Mouse (Mus musculus): ENCODE results near the gene Bhlhe40. TPM values are rescaled to one million over a fixed set of nuclear protein-coding genes. Genes with fewer than 3 reads are reported as not detected.

Bhlhe40 gene
- polyA plus RNA-seq, 1 experiment from 2014 or later: 3.8 TPM

DNA sequence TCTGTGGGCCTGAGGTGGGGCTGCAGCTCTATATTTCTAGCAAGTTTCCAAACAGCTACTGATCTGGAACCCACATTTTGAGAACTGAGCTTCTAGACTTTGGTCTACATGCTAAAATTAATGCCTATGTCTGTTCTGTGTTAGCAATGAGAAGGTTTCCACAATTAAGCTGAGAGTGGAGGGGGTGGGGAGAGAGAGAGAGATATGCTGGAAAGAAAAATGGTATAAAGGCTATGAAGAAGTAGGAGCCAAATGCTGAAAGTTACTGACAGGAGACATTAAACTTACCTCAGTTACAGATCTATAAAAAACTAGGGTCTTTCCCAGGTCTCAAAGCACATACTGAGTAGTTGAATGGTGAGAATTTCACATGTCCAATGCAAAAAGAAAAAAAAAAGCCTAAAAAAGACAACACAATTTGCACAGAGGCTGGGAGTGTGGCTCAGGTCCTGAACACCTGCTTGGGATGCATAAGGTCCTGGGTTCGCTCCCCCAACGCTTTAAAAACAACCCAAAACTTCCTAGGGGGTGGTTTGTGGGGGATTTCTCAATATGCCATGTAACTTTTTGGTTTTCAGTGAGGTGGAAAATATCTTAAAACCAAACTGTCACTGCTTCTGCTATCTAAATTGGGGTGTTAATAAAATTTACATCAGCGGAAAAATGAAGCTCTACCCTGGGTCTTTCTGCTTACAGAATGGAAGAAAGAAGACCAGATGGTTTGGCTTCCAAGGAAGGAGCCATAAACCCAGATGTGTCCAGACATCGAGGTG is 50.9 kb downstream of the Bhlhe40 start:
- no peak overlapping the region for H3K4me2 ChIP-seq (replicated peaks)
- H3K27me3 ChIP-seq (replicated peaks): 0 out of 2 replicates have a peak, but pooled peaks cover 3% of the 10 kb centered on the region
- no peak for ATAC-seq (ENCODE audit: low FRiP score, low read depth)
- no peak overlapping the region for H3K27ac ChIP-seq
- no peaks in the 10 kb centered on the region for H3K9me3 ChIP-seq
- peaks cover 12% of the 10 kb centered on the region for H3K4me1 ChIP-seq
- no peak overlapping the region for H3K4me3 ChIP-seq
- WGBS: 81% methylated on average over 4 of the region's 4 CpGs
- H3K36me3 ChIP-seq: no peaks in the 10 kb centered on the region
- no peak overlapping the region for H3K9ac ChIP-seq

DNA sequence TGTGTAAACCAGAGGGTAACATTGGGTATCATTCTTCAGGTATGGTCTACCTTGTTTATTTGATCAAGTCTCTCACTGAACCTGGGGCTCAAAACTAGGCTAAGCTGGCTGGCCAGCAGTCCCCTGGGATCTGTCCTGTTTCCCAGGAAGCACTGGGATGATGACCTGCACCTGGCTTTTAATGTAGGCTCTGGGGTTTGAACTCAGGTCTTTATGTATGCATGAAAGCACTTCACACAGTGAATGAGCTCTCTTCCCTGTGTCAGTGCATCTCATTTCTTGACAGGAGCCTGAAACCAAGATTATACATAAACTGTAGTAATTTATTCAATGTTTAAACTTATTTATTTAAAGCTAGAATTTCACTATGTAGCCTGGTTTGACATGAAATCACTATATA is 51.7 kb downstream of the Bhlhe40 start:
- Histone ChIP-seq H3K27ac (no peak overlapping the region), H3K4me2 (replicated peaks) (no peak overlapping the region), H3K4me3 (no peak overlapping the region), H3K9me3 (no peaks in the 10 kb centered on the region), H3K9ac (no peak overlapping the region), H3K36me3 (no peaks in the 10 kb centered on the region), H3K27me3 (replicated peaks) (0 out of 2 replicates have a peak, but pooled peaks cover 3% of the 10 kb centered on the region), H3K4me1 (peaks cover 12% of the 10 kb centered on the region)
- ATAC-seq (ENCODE audit: low FRiP score, low read depth): no peak

GRCm38 (mm10) chr6:108713175-108713974 is 52.9 kb downstream of the Bhlhe40 start:
- WGBS: 72% methylated on average over 7 of the region's 7 CpGs
- H3K4me2 ChIP-seq (replicated peaks): no peak overlapping the region
- no peak overlapping the region for H3K9ac ChIP-seq
- H3K4me1 ChIP-seq: peaks cover 12% of the 10 kb centered on the region
- no peak overlapping the region for H3K27ac ChIP-seq
- no peak for ATAC-seq (ENCODE audit: low FRiP score, low read depth)
- H3K9me3 ChIP-seq: no peaks in the 10 kb centered on the region
- H3K36me3 ChIP-seq: no peaks in the 10 kb centered on the region
- 0 out of 2 replicates have a peak, but pooled peaks cover 3% of the 10 kb centered on the region for H3K27me3 ChIP-seq (replicated peaks)
- H3K4me3 ChIP-seq: no peak overlapping the region

Other genes starting within 250 kb of the Bhlhe40 start
- gene Arl8b, start 122.5 kb downstream of the Bhlhe40 start, polyA plus RNA-seq (2016; fragmentation: Nextera tagmentation; extraction: Ambion mirVana): 82.8 and 87.8 TPM in 2 replicates
- gene Edem1, start 168.0 kb downstream of the Bhlhe40 start, polyA plus RNA-seq (2016; fragmentation: Nextera tagmentation; extraction: Ambion mirVana): 14.1 and 17.8 TPM in 2 replicates